Mouse (Mus musculus) embryonic facial prominence, embryonic 12.5 days (tissue): ENCODE data around the gene Gm28374. TPM values are rescaled to one million over a fixed set of nuclear protein-coding genes. Genes with fewer than 3 reads are reported as not detected.

Source experiments
- ATAC-seq: fragments of 200-750 bp; cut with Nextera tagmentation; 2 replicates; pipeline ENCODE4 v1.8.0; 2017; ENCODE audit not compliant: insufficient number of reproducible peaks, insufficient read depth, low FRiP score, low TSS enrichment
- H3K27ac ChIP-seq: fragments of 300-500 bp; sonication (generic); 2 replicates; pipeline ENCODE4 v1.5.1; 2016; ENCODE audit warnings: mild to moderate bottlenecking
- H3K27me3 ChIP-seq: fragments of 300-500 bp; sonication (generic); 2 replicates; pipeline ENCODE4 v1.6.1; 2016; ENCODE audit warnings: mild to moderate bottlenecking, moderate library complexity
- H3K36me3 ChIP-seq: fragments of 300-500 bp; sonication (generic); 2 replicates; pipeline ENCODE4 v1.6.1; 2016; ENCODE audit warnings: mild to moderate bottlenecking
- H3K4me1 ChIP-seq: fragments of 300-500 bp; sonication (generic); 2 replicates; pipeline ENCODE4 v1.6.1; 2016
- H3K4me2 ChIP-seq: fragments of 300-500 bp; sonication (generic); replicated peaks from 2 replicates; pipeline ENCODE4 v1.6.1; 2016; ENCODE audit warnings: mild to moderate bottlenecking, moderate library complexity
- H3K4me3 ChIP-seq: fragments of 300-500 bp; sonication (generic); 2 replicates; pipeline ENCODE4 v1.5.1; 2016; ENCODE audit warnings: mild to moderate bottlenecking
- H3K9ac ChIP-seq: fragments of 300-500 bp; sonication (generic); 2 replicates; pipeline ENCODE4 v1.6.1; 2016; ENCODE audit warnings: mild to moderate bottlenecking, moderate library complexity
- H3K9me3 ChIP-seq: fragments of 300-500 bp; sonication (generic); 2 replicates; pipeline ENCODE4 v1.6.1; 2016; ENCODE audit warnings: mild to moderate bottlenecking, moderate library complexity
- WGBS: fragments of 180-500 bp; shearing (Covaris S2); methylation state at CpG from one replicate; pipeline ENCODE4 v1.1.7; 2016; 5-methylcytosine and 5-hydroxymethylcytosine counted together
- microRNA-seq: library from miRNA; unstranded; fragments of <30 nt; microRNA quantifications from one replicate; pipeline ENCODE4, GENCODE M21; 2017
- polyA plus RNA-seq: library from polyadenylated mRNA; unstranded; fragments of >200 nt; fragmentation: Nextera tagmentation; extraction: Ambion mirVana; gene quantifications from 2 replicates; pipeline ENCODE4 v1.2.1, GENCODE M21; 2016

Gene Gm28374
- polyA plus RNA-seq, 1 experiment from 2014 or later, result 1.2 TPM

GRCm38 (mm10) chr19:6035966-6036585 lies 46.0 kb downstream of the Gm28374 start:
- H3K4me3 ChIP-seq, result no peak overlapping the region
- no peaks in the 10 kb centered on the region for H3K27me3 ChIP-seq
- ATAC-seq, result no peak
- 62% methylated on average over 9 of the region's 9 CpGs for WGBS
- H3K9ac ChIP-seq, result no peak overlapping the region
- no peak overlapping the region for H3K4me2 ChIP-seq
- no peak overlapping the region for H3K27ac ChIP-seq
- no peaks in the 10 kb centered on the region for H3K36me3 ChIP-seq
- no peaks in the 10 kb centered on the region for H3K9me3 ChIP-seq
- H3K4me1 ChIP-seq, result no peaks in the 10 kb centered on the region; the same call in 1 of the 2 replicates

- ATAC-seq, result no peak
- H3K4me3 ChIP-seq, result no peak overlapping the region
- no peaks in the 10 kb centered on the region for H3K4me1 ChIP-seq
- no peaks in the 10 kb centered on the region for H3K9me3 ChIP-seq
- H3K9ac ChIP-seq, result no peak overlapping the region
- H3K36me3 ChIP-seq, result no peaks in the 10 kb centered on the region
- no peak overlapping the region for H3K4me2 ChIP-seq
- H3K27me3 ChIP-seq, result no peaks in the 10 kb centered on the region
- 76% methylated on average over 14 of the region's 14 CpGs for WGBS
- no peak overlapping the region for H3K27ac ChIP-seq
Measured at GRCm38 (mm10) chr19:6030520-6031280, 51.4 kb downstream of the Gm28374 start.

- Histone ChIP-seq H3K4me1 (no peaks in the 10 kb centered on the region), H3K36me3 (no peaks in the 10 kb centered on the region), H3K4me3 (no peak overlapping the region), H3K4me2 (no peak overlapping the region), H3K27me3 (no peaks in the 10 kb centered on the region), H3K9ac (no peak overlapping the region), H3K27ac (no peak overlapping the region), H3K9me3 (no peaks in the 10 kb centered on the region)
- 74% methylated on average over 9 of the region's 9 CpGs for WGBS
- ATAC-seq, result no peak
Measured at GRCm38 (mm10) chr19:6029426-6029825, 52.6 kb downstream of the Gm28374 start.

GRCm38 (mm10) chr19:6028991-6029390 lies 53.1 kb downstream of the Gm28374 start:
- Histone ChIP-seq H3K4me3 (no peak overlapping the region), H3K27ac (no peak overlapping the region), H3K27me3 (0 out of 2 replicates have a peak, but pooled peaks cover under 1% of the 10 kb centered on the region), H3K4me2 (no peak overlapping the region), H3K9ac (no peak overlapping the region), H3K36me3 (no peaks in the 10 kb centered on the region), H3K9me3 (no peaks in the 10 kb centered on the region), H3K4me1 (no peaks in the 10 kb centered on the region)
- 69% methylated on average over 6 of the region's 6 CpGs for WGBS
- no peak for ATAC-seq

Small RNA genes lying within 50 kb of the gene (microRNA-seq; reads per million reads assigned to microRNA genes)
- gene Mir6988, result 1.8 reads per million, percentile 3 among the genes with 10 or more reads in this experiment

Other genes with a start within 250 kb of the Gm28374 start
- 35.3 and 41.4 TPM in 2 replicates for gene Frmd8, start 207.0 kb downstream of the Gm28374 start, polyA plus RNA-seq
- 2.0 and 3.1 TPM in 2 replicates for gene Slc25a45, start 204.4 kb downstream of the Gm28374 start, polyA plus RNA-seq
- 5.3 and 6.3 TPM in 2 replicates for gene Tigd3, start 188.1 kb downstream of the Gm28374 start, polyA plus RNA-seq
- gene Dpf2, start 169.2 kb downstream of the Gm28374 start, polyA plus RNA-seq, result 192 and 207 TPM in 2 replicates
- gene Cdc42ep2, start 157.4 kb downstream of the Gm28374 start, polyA plus RNA-seq, result 3.6 and 4.2 TPM in 2 replicates
- 80.5 and 82.9 TPM in 2 replicates for gene Pola2, start 118.1 kb downstream of the Gm28374 start, polyA plus RNA-seq
- gene Slc22a20, start 96.1 kb downstream of the Gm28374 start, polyA plus RNA-seq, result not detected in 2 replicates
- gene Capn1, start 66.4 kb downstream of the Gm28374 start, polyA plus RNA-seq, result 7.0 and 7.7 TPM in 2 replicates
- gene Syvn1, start 35.7 kb downstream of the Gm28374 start, polyA plus RNA-seq, result 26.4 and 29.8 TPM in 2 replicates
- gene Mrpl49, start 24.5 kb downstream of the Gm28374 start, polyA plus RNA-seq, result 79.3 and 79.4 TPM in 2 replicates
- gene Fau, start 24.4 kb downstream of the Gm28374 start, polyA plus RNA-seq, result 703 and 704 TPM in 2 replicates
- gene Znhit2, start 21.1 kb downstream of the Gm28374 start, polyA plus RNA-seq, result 38.1 and 39.3 TPM in 2 replicates
- 31.9 and 33.2 TPM in 2 replicates for gene Tm7sf2, start 13.9 kb downstream of the Gm28374 start, polyA plus RNA-seq
- 76.0 and 78.4 TPM in 2 replicates for gene Vps51, start 5.0 kb downstream of the Gm28374 start, polyA plus RNA-seq
- not detected in 2 replicates for gene Tmem262, start 2.2 kb downstream of the Gm28374 start, polyA plus RNA-seq
- 75.5 and 80.8 TPM in 2 replicates for gene Zfpl1, start 2.7 kb upstream of the Gm28374 start, polyA plus RNA-seq
- 40.6 TPM in 2 replicates for gene Cdca5, start 2.7 kb upstream of the Gm28374 start, polyA plus RNA-seq
- gene AC131692.1, start 12.2 kb upstream of the Gm28374 start, polyA plus RNA-seq, result 0.43 and 0.50 TPM in 2 replicates
- gene Naaladl1, start 23.5 kb upstream of the Gm28374 start, polyA plus RNA-seq, result 0.55 and 0.64 TPM in 2 replicates
- 55.6 and 58.8 TPM in 2 replicates for gene Sac3d1, start 36.4 kb upstream of the Gm28374 start, polyA plus RNA-seq
- 33.6 and 35.8 TPM in 2 replicates for gene Snx15, start 46.0 kb upstream of the Gm28374 start, polyA plus RNA-seq
- gene Batf2, start 58.7 kb upstream of the Gm28374 start, polyA plus RNA-seq, result not detected in 2 replicates
- 100 and 102 TPM in 2 replicates for gene Arl2, start 59.3 kb upstream of the Gm28374 start, polyA plus RNA-seq
- not detected in 2 replicates for gene Majin, start 102.1 kb upstream of the Gm28374 start, polyA plus RNA-seq
- gene Gpha2, start 144.1 kb upstream of the Gm28374 start, polyA plus RNA-seq, result 2.3 and 3.1 TPM in 2 replicates
- gene Ppp2r5b, start 153.6 kb upstream of the Gm28374 start, polyA plus RNA-seq, result 34.5 and 40.1 TPM in 2 replicates
- 11.7 and 12.0 TPM in 2 replicates for gene Atg2a, start 159.4 kb upstream of the Gm28374 start, polyA plus RNA-seq
- gene Ehd1, start 194.5 kb upstream of the Gm28374 start, polyA plus RNA-seq, result 76.6 and 77.6 TPM in 2 replicates
- 0.65 and 0.95 TPM in 2 replicates for gene Cdc42bpg, start 224.2 kb upstream of the Gm28374 start, polyA plus RNA-seq